Mouse (Mus musculus): ENCODE measurements around the gene Cdk5rap3.

DNA sequence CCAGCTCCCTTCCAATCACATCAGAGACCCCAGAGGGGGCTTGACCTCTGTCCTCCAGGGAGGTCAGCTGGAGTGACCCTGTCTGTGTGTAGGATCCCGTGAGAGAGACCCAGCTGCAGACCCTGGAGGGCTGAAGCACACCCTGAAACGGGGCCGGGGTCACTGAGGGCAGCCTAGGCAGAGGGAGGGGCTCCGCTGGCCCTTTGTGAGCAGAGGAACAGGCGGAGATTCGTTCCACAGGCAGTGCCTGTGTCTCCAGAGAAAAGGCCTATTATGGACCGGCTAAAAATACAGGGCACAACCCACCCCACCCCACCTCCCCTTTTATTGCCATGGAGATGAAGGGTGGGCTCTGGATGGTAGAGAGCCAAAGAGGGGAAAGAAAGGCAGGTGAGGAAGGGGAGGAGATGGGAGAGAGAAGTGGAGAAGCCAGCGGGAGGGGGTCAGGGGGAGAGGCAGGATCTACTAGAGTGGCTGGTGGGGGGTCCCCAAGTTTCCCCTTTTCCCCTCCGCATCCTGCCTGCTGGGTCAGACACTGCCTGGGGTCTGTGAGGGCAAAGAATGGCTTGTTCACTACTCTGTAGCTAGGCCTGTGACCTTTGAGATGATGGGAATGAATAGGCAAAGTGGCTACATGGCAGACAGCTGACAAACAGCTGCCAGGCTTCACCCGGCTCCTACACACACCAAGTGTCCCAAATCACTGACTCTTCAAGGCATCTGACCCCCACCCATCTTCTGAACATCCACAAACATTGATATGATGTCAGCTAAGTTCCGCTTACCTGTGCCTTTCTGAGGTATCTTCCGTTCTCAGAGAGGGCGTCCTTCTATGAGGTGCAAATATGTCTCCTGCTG, 16.6 kb downstream of the Cdk5rap3 start:
- TF ChIP-seq POLR2A (IDR thresholded peaks at IDR 0.05; ENCODE audit: borderline replicate concordance, extremely low read depth, low read depth, low read length) (no peak), CTCF (IDR thresholded peaks at IDR 0.05; ENCODE audit: insufficient read depth, low read length) (no peak)
